Mouse (Mus musculus): Measurements from ENCODE around the gene Tbx4.

GRCm38 (mm10) chr11:85960273-85960672 lies 74.1 kb downstream of the Tbx4 start:
- TF ChIP-seq CTCF (IDR thresholded peaks at IDR 0.05; ENCODE audit: control insufficient read depth, insufficient read depth, insufficient read length) (no peak), USF1 (IDR thresholded peaks at IDR 0.05; ENCODE audit: low read depth) (no peak), MYOG (IDR thresholded peaks at IDR 0.05; ENCODE audit: control insufficient read depth, extremely low read depth, insufficient read length) (no peak), MAX (IDR thresholded peaks at IDR 0.05) (no peak), CEBPB (IDR thresholded peaks at IDR 0.05; ENCODE audit: low read depth) (no peak), MYOD1 (IDR thresholded peaks at IDR 0.05; ENCODE audit: control insufficient read depth, insufficient read length, low read depth) (no peak), FOSL1 (IDR thresholded peaks at IDR 0.05; ENCODE audit: insufficient read depth, low read length, poor library complexity, severe bottlenecking) (no peak)

Data from C2C12 (cell line).